Mouse (Mus musculus): ENCODE data around the gene 4930562C15Rik.
"Not testable (repeated sequence)": the region's sequence is repeated elsewhere in the genome, so short reads cannot be mapped to it uniquely, and the experiment has no call there.

The 4930562C15Rik gene

GRCm38 (mm10) chr16:4835191-4835590, at the start of gene 4930562C15Rik:
4930562C15Rik (plus strand) TSS chr16:4835416.
- DNase-seq (ENCODE audit: low spot score): no peak

DNA sequence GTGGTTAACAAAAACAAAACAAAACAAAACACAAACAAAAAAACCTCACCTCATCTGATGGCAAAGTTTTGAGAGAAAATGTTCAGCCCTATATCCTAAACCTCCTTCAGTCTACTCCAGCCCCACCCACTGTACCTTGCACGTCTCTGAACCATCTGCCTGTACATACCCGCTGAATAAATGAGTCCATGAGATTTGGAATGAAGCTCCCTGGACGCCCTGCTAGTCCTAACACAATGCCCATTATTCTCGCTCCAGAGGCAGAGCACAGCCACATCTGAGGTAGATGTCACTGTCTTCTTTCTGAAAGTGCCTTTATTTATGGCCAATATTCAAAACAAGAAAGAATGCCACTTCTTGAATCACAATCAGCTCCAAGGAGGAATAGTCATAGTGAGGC, 49.5 kb upstream of the 4930562C15Rik start:
- no peak for DNase-seq (ENCODE audit: low spot score)

- no peak for DNase-seq (ENCODE audit: low spot score)
Observed at GRCm38 (mm10) chr16:4788176-4788575, 47.0 kb upstream of the 4930562C15Rik start.

GRCm38 (mm10) chr16:4789311-4789768, 45.9 kb upstream of the 4930562C15Rik start:
- no peak for DNase-seq (ENCODE audit: low spot score)

- DNase-seq (ENCODE audit: low spot score): peak; percentile 96
Observed at GRCm38 (mm10) chr16:4789810-4790559, 45.2 kb upstream of the 4930562C15Rik start, which contains the start of gene Cdip1. Cdip1 (minus strand) TSS chr16:4790292.

DNA sequence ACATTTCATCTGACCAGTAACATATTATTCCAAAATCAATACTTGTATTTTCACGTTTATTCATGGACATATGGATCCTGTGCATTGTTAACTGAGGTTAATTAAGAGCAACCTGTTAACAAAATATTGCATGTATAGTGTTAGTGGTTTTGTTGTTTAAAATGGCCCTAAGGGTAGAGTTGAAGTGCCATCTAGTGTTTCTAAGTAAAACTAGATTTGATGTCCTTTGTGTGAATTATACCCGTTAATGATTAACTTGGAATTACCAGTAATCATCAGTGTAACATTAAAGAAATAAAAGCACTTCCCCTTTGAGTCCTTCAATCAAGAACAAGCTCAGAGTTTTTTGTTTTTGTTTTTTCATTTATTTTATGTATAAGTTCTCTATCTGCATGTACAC, 43.9 kb upstream of the 4930562C15Rik start:
- no peak for DNase-seq (ENCODE audit: low spot score)

- DNase-seq (ENCODE audit: low spot score): no peak
Observed at GRCm38 (mm10) chr16:4796631-4797030, 38.6 kb upstream of the 4930562C15Rik start.

GRCm38 (mm10) chr16:4818349-4818748, 16.9 kb upstream of the 4930562C15Rik start:
- DNase-seq (ENCODE audit: low spot score): no peak

DNA sequence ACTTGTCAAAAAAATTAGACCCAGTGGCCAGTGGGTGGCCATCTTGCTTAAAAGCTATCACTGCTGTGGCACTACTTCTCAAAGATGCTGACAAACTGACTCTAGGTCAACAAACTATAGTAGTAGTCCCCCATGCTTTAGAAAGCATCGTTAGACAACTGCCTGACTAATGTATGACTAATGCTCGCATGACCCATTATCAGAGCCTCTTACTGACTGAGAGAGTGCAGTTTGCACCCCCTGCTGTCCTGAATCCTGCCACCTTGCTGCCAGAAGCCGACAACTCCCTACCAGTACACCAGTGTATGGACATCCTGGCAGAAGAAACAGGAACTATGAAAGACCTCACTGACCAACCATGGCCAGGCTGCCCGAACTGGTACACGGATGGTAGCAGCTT, 10.8 kb upstream of the 4930562C15Rik start:
- not testable (repeated sequence) for DNase-seq (ENCODE audit: low spot score)

- no peak for DNase-seq (ENCODE audit: low spot score)
Observed at GRCm38 (mm10) chr16:4827639-4828038, 7.6 kb upstream of the 4930562C15Rik start.

- no peak for DNase-seq (ENCODE audit: low spot score)
Observed at GRCm38 (mm10) chr16:4829271-4829900, 5.8 kb upstream of the 4930562C15Rik start.

- DNase-seq (ENCODE audit: low spot score): peak; percentile 23
Observed at GRCm38 (mm10) chr16:4831650-4832419, 3.4 kb upstream of the 4930562C15Rik start.

DNA sequence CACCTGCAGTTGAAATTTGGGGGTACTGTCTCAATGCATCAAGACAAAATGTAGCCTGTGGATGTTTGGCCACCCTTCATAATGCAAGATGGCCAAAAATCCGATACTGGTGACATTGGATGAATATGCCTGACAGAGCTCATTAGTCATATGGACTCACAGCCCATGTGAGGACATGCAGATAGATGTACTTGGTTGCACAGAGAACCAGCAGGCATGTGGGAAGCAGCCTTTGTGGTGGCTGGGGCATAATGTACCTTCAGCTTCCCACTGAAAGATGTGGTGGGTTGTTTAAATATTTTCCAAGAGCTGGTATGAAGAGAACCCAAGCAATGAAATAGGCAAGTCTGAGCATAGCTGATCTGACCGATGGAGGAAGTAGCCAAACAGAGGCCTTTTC, 1.4 kb upstream of the 4930562C15Rik start:
- no peak for DNase-seq (ENCODE audit: low spot score)

DNA sequence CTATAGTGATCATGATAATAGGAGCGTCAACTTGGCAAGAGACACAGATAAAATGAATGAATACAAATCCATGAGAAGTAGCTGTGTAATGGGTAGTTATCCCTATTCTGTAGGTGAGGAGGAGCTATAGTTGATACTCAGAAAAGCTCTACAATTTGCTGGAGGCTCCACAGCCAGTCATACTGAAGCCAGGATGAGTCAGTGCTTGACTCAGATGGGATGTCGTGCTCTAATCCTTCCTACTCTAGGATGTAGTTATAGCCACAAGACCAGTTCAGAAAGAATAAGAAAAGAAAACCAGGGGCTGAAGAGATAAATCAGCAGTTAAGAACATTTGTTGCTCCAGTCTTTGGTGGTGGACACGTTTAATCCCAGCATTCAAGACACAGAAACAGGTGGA, 2.4 kb downstream of the 4930562C15Rik start:
- no peak for DNase-seq (ENCODE audit: low spot score)

DNA sequence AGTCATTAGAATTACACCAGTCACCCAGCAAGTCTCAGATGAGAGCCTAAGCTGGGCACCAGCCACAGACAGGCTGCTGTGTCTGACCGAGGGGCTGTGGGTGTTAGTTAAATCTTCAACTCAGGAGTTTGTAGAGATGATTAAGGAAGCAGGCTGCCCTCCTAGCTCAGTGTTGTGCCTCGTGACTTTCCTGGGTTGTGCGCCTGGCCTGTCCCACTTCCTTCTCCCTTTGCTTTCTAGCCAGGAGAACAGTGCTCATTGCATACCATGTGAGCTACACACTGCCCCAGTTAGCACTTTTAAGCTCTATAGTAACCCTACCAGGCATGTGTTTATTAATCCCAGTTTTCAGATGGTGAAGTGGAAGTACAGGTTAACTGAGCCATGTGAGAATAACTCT, 4.3 kb downstream of the 4930562C15Rik start:
- DNase-seq (ENCODE audit: low spot score): no peak

DNA sequence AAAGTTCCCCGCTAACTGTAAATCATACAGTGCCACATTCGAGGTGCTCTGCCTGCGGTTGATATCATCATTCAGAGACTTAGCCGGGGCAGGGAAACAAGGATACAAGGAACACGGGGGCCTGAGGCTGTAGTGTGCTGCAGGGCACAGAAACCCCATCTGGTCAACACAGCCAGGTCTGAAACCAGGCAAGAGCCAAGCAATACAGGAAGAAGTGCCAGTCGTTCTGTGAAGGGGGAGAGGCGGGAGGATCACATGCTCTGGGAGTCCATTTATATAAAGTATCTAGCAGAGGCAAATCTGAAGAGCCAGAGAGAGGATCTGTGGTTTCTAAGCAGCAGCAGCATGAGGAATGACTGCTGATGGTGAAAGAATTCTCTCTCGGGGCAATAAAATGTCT, 5.0 kb downstream of the 4930562C15Rik start:
- no peak for DNase-seq (ENCODE audit: low spot score)

DNA sequence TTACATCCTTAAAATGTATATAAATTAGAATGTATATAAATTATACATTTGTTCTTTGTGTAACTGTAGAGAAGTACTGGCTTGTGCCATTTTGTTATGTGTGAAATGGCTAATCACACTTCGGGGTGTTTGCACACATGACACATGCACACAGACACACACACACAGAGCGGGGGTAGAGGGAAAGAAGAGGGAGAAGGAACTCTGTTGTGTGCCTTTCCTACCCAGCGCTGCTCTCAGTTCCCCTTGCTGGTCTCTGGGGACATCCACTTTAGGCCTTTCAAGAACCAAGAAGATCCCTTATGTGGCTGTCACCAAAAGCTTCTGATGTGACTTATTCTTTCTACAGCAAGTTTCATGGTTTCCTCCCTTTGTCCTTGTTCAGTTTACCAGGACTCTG, 11.8 kb downstream of the 4930562C15Rik start:
- no peak for DNase-seq (ENCODE audit: low spot score)

DNA sequence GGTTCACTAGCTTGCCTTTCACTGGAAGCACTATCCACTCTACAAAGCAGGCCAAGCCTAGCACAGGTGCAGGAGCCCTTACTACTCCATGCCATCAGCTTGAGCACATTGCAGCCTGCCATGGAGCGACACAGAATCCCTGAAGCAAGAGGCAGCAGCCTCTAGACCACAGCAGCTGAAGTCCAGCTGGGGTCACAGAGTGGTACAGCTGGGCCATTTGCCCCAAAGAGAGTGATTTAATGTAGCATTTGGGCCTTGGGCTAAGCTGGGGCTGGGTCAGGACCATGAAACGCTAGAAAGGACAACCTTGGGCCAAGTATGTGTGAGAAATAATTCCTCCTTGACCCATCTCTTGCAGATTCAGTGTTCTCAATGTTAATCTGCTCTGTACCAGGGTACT, 12.9 kb downstream of the 4930562C15Rik start:
- no peak for DNase-seq (ENCODE audit: low spot score)

GRCm38 (mm10) chr16:4850361-4850760, 15.1 kb downstream of the 4930562C15Rik start:
- DNase-seq (ENCODE audit: low spot score): no peak

DNA sequence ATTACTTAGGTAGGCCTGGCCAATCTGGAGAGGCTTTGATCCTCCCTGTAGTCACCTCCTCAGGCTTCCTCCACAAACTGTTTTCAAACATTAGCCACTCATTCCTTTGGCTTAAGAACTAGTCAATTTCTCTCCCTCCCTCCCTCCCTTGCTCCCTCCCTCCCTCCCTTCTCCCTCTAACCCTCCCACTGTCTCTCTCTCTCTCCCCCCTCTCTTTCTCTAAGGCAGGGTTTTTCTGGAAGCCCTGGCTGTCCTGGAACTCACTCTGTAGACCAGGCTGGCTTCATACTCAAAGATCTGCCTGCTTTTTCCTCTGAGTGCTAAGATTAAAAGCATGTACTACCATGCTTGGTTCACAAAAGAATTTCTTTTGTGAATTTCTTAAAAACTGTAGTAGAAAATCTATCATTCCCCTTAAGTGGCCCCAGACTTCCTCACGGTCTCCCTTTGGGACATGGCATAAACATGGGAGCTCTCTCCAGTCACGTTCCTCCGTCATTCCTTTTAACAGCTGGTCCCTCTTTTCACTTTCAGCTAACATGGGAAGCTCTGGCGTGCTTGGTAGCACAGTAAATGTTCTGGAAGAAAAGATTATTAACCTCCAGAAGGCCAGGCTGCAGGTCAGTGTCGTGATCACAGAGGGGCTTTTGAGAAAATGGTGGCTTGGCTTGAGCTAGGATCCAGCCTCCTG, 15.9 kb downstream of the 4930562C15Rik start:
- DNase-seq (ENCODE audit: low spot score): no peak

- DNase-seq (ENCODE audit: low spot score): no peak
Observed at GRCm38 (mm10) chr16:4855046-4855650, 19.9 kb downstream of the 4930562C15Rik start.

DNA sequence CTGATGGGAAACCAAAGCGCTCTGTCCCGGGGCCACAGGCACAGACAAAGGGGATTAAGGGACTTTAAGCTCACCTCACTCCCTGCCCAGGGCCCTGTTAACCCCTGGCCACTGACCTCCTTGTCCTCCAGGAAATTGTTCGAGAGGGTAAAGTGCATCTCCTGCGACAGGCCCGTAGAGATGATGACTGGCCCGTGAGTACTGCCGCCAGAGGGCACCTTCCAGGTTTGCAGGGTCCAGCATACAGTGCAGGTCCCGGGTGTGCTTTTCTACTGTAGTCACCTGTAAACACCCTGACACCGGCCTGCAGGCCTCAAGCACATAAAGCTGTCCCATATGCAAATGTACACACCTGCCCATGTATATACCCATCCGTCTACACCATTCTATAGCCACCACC, 26.2 kb downstream of the 4930562C15Rik start:
- DNase-seq (ENCODE audit: low spot score): no peak

Measured in T-cell, adult 2 months (primary cell).